Mouse (Mus musculus) stomach, embryonic 16.5 days (tissue): ENCODE measurements around the gene Lrfn3. TPM values are rescaled to one million over a fixed set of nuclear protein-coding genes. Genes with fewer than 3 reads are reported as not detected.
A peak's percentile ranks its signal among the peaks of the same experiment; 100 is the strongest.

Experiments
- ATAC-seq: fragments of 200-750 bp; cut with Nextera tagmentation; 2 replicates; pipeline ENCODE4 v1.8.0; 2017; ENCODE audit warnings: moderate number of reproducible peaks, moderate TSS enrichment; ENCODE audit not compliant: insufficient read depth, low FRiP score
- H3K27ac ChIP-seq: fragments of 300-500 bp; sonication (generic); 2 replicates; pipeline ENCODE4 v1.5.1; 2014; ENCODE audit warnings: low read length
- H3K27me3 ChIP-seq: fragments of 300-500 bp; sonication (generic); 2 replicates; pipeline ENCODE4 v1.6.1; 2014; ENCODE audit warnings: low read length, control low read depth, mixed read lengths; ENCODE audit not compliant: control insufficient read depth, insufficient read depth
- H3K36me3 ChIP-seq: fragments of 300-500 bp; sonication (generic); 2 replicates; pipeline ENCODE4 v1.6.1; 2014; ENCODE audit warnings: low read length; ENCODE audit not compliant: control insufficient read depth, insufficient read depth
- H3K4me1 ChIP-seq: fragments of 300-500 bp; sonication (generic); 2 replicates; pipeline ENCODE4 v1.6.1; 2014; ENCODE audit warnings: low read length, control low read depth, mixed read lengths; ENCODE audit not compliant: control insufficient read depth, insufficient read depth
- H3K4me2 ChIP-seq: fragments of 300-500 bp; sonication (generic); 2 replicates; pipeline ENCODE4 v1.6.1; 2014; ENCODE audit warnings: low read depth, low read length, mixed read lengths
- H3K4me3 ChIP-seq: fragments of 300-500 bp; sonication (generic); replicated peaks from 2 replicates; pipeline ENCODE4 v1.5.1; 2014; ENCODE audit warnings: mild to moderate bottlenecking, low read length
- H3K9ac ChIP-seq: fragments of 300-500 bp; sonication (generic); 2 replicates; pipeline ENCODE4 v1.6.1; 2014; ENCODE audit warnings: low read length
- H3K9me3 ChIP-seq: fragments of 300-500 bp; sonication (generic); replicated peaks from 2 replicates; pipeline ENCODE4 v1.6.1; 2016; ENCODE audit warnings: low read length, control low read depth; ENCODE audit not compliant: control insufficient read depth
- WGBS: fragments of 180-500 bp; shearing (Covaris S2); extraction: QIAGEN DNeasy Blood & Tissue Kit; methylation state at CpG from one replicate; pipeline ENCODE4 v1.1.7; 2014; 5-methylcytosine and 5-hydroxymethylcytosine counted together
- polyA plus RNA-seq: library from polyadenylated mRNA; unstranded; fragments of >200 nt; fragmentation: Nextera tagmentation; extraction: Ambion mirVana; gene quantifications from 2 replicates; pipeline ENCODE4 v1.2.1, GENCODE M21; 2015

The Lrfn3 gene
- polyA plus RNA-seq, 1 experiment from 2014 or later: 4.0 TPM

DNA sequence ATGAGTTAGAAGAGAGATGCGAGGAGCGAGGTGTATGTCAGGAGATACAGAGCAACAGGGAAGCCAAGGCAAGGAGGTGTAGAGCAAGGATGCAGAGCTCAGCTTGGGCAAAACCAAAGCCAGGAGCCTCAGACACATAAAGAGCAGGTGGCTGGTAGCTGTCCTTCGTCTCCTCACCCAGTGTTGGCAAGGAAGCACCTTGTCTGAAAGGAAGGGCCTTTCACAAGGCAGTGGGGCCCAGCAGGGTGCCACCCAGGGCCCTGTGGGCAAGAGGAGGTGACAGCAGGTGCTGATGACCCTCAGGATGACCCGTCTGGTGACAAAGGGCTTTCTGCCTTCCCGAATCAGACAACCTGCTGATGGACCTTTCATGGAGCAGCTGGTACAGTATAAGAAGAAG is 28.0 kb downstream of the Lrfn3 start:
- Histone ChIP-seq H3K36me3 (no peaks in the 10 kb centered on the region), H3K27me3 (peaks cover 8% of the 10 kb centered on the region), H3K4me3 (no peak overlapping the region), H3K27ac (no peak overlapping the region), H3K4me1 (peaks cover 10% of the 10 kb centered on the region), H3K9ac (no peak overlapping the region), H3K9me3 (no peaks in the 10 kb centered on the region), H3K4me2 (no peak overlapping the region)
- WGBS: 65% methylated on average over 5 of the region's 5 CpGs
- ATAC-seq: no peak

DNA sequence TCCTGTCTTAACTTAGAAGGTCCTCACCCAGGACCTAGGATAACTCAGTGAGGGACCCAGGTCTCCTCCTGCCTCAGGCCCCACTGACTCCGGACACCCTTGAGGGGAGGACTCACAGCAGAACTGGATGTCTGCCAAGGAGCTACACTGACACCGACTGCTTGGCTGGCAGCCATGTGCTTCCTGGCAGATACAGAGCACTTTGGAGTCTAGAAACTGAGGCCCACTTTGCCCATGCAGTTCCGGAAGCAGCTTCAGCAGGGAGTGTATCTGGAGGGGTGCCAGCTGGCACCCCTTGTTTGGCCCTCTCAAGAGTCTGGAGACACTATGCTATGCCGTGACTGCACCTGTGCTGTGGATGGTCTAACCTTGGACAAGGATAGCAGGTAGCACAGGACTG is 29.1 kb downstream of the Lrfn3 start:
- no peak overlapping the region for H3K4me3 ChIP-seq
- H3K36me3 ChIP-seq: no peaks in the 10 kb centered on the region
- no peaks in the 10 kb centered on the region for H3K9me3 ChIP-seq
- H3K9ac ChIP-seq: no peak overlapping the region
- H3K27ac ChIP-seq: no peak overlapping the region
- H3K4me1 ChIP-seq: peaks cover 10% of the 10 kb centered on the region
- 17% methylated on average over 4 of the region's 4 CpGs for WGBS
- H3K27me3 ChIP-seq: peaks cover 8% of the 10 kb centered on the region
- ATAC-seq: peak; percentile 55
- H3K4me2 ChIP-seq: no peak overlapping the region

DNA sequence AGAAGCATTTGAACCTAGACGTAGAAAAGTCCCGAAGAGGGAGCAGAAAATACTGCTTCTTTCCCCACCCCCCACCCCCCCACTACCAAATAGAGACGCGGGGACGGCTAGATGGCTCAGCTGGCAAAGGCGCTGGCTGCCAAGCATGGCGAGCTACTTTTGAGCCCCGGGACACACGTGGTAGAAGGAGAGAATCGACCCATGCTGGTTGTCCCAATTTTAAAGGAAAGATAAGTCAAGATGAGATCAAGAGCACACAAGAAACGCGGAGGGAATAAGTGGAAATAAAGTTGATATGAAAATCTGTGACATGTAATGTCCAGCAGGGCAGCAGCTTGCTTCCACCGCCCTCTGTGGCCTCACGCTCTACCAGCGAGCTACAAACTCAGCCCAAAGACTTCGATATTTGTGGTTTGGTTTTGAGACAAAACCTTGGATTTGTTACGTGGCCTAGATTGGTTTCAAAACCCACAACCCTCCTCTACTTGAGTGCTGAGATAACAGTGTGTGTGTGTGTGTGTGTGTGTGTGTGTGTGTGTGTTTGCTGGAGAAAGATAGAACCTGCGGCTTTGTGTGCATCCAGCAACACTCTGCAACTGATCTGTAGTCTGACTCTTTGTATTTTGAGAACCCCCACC is 29.8 kb downstream of the Lrfn3 start:
- Histone ChIP-seq H3K36me3 (no peaks in the 10 kb centered on the region), H3K9me3 (no peaks in the 10 kb centered on the region), H3K27ac (no peak overlapping the region), H3K27me3 (peaks cover 8% of the 10 kb centered on the region), H3K4me2 (no peak overlapping the region), H3K4me3 (no peak overlapping the region), H3K9ac (no peak overlapping the region), H3K4me1 (peaks cover 10% of the 10 kb centered on the region)
- WGBS: 62% methylated on average over 18 of the region's 18 CpGs
- no peak for ATAC-seq

DNA sequence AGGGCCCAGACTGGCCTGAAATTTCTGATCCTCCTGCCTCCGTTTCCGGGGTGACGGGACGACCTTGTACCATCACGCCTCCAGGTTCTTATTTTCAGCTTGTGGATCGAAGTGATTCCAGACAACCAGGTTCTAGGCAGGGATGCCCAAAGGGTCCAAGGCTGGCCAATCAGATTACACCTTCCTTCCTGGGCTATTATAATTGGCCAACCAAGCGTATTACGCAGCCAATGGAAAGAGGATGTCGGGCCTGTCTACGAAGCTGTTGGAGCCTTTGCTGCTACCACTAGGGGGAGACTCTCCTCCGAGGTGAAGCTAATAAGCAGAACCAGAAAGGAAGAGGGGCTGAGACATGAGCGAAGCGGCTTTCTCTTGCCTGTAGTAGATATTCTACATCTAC is 30.7 kb downstream of the Lrfn3 start:
- peak; percentile 65 for ATAC-seq
- H3K27me3 ChIP-seq: peaks cover 8% of the 10 kb centered on the region
- H3K4me2 ChIP-seq: peak overlapping the region; percentile 27; the same call in 1 of the 2 replicates

DNA sequence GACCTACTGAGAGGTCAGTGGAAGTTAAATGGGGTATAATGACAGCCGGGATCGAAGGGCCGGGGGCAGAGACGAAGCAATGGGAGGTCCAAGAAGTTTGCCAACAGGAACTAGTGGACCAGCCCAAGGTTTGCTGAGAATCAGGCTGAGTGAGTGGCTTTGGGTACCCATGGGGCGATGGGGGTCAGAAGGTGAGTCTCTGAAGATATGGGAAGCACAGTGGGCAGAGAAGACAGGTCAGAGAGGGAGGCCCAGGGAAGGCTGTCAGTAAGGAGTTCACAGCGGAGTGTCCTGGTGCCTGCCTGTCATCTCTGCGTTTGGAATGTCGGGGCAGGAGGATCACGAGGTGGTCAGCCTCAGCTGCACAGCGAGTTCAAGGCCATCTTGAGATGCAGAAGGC is 34.2 kb downstream of the Lrfn3 start:
- no peak overlapping the region for H3K9ac ChIP-seq
- H3K36me3 ChIP-seq: no peaks in the 10 kb centered on the region
- 54% methylated on average over 10 of the region's 10 CpGs for WGBS
- peaks cover 3% of the 10 kb centered on the region; the same call in 1 of the 2 replicates for H3K4me1 ChIP-seq
- no peak overlapping the region for H3K4me2 ChIP-seq
- H3K27me3 ChIP-seq: no peaks in the 10 kb centered on the region
- H3K27ac ChIP-seq: no peak overlapping the region
- no peak overlapping the region for H3K4me3 ChIP-seq
- ATAC-seq: no peak
- H3K9me3 ChIP-seq: no peaks in the 10 kb centered on the region

More for the DNA sequence above, 30.7 kb downstream of the Lrfn3 start:
- H3K9me3 ChIP-seq: no peaks in the 10 kb centered on the region
- H3K4me1 ChIP-seq: peaks cover 10% of the 10 kb centered on the region
- H3K36me3 ChIP-seq: no peaks in the 10 kb centered on the region
- 7% methylated on average over 13 of the region's 13 CpGs for WGBS
- H3K4me3 ChIP-seq: no peak overlapping the region
- H3K9ac ChIP-seq: no peak overlapping the region
- no peak overlapping the region for H3K27ac ChIP-seq

DNA sequence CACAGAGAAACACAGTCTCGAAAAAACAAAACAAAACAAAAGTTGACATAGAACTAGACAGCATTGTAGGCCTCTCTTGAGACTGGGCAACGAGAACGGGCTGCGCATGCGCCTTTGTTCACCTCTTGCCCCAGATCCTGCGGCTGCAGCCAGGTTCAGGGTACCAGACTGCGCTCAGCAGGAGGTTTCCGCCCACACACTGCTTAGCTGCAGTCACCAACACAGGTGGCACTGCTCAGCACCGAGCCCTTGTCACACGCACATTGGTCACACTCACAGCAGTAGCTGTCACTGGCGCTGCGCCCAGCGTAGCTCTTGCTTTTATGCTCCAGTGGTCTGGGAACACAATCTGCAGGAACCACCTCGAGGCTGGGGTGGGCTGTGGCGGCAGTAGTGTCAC is 35.4 kb downstream of the Lrfn3 start:
- no peak overlapping the region for H3K4me3 ChIP-seq
- no peak overlapping the region for H3K27ac ChIP-seq
- no peak for ATAC-seq
- no peak overlapping the region for H3K4me2 ChIP-seq
- no peaks in the 10 kb centered on the region for H3K4me1 ChIP-seq
- 55% methylated on average over 15 of the region's 15 CpGs for WGBS
- H3K9me3 ChIP-seq: no peaks in the 10 kb centered on the region
- no peak overlapping the region for H3K9ac ChIP-seq
- no peaks in the 10 kb centered on the region for H3K27me3 ChIP-seq
- H3K36me3 ChIP-seq: no peaks in the 10 kb centered on the region

DNA sequence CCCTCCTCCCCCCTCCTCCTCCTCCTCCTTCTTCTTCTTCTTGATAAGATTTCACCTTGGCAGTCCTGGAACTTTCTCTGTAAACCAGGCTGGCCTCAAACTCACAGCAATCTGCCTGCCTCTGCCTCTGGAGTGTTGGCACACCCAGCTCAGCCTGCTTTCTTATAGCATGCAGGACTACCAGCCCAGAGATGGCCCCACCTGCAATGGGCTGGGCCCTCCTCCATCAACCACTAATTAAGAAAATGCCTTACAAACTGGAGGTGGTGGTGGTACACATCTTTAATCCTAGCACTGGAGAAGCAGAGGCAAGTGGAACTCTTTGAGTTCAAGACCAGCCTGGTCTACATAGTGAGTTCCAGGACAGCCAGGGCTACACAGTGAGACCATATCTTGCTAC is 36.1 kb downstream of the Lrfn3 start:
- H3K4me3 ChIP-seq: no peak overlapping the region
- ATAC-seq: no peak

DNA sequence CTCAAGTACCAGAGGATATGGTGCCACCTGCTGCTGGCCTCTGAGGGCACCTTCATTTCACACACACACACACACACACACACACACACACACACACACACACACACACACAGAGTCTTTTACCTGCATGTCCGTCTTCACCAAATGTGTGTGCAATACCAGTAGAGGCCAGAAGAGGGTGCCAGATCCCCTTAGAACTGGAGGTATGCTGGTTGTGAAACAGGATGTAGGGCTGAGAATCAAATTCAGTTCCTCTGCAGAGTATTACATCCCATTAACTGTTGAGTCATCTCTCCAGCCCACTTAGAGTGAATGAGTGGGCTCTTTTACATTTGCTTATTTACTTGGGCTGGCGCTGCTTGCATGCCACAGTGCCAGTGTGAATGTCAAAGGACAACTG is 37.2 kb downstream of the Lrfn3 start:
- Histone ChIP-seq H3K4me2 (no peak overlapping the region), H3K27ac (no peak overlapping the region), H3K9me3 (no peaks in the 10 kb centered on the region), H3K4me3 (no peak overlapping the region), H3K36me3 (no peaks in the 10 kb centered on the region), H3K4me1 (peaks cover 8% of the 10 kb centered on the region; the same call in 1 of the 2 replicates), H3K27me3 (no peaks in the 10 kb centered on the region), H3K9ac (no peak overlapping the region)
- WGBS: 40% methylated on average over 2 of the region's 2 CpGs
- ATAC-seq: no peak

More for the DNA sequence above, 36.1 kb downstream of the Lrfn3 start:
- Histone ChIP-seq H3K4me1 (peaks cover under 1% of the 10 kb centered on the region; the same call in 1 of the 2 replicates), H3K36me3 (no peaks in the 10 kb centered on the region), H3K27ac (no peak overlapping the region), H3K4me2 (no peak overlapping the region), H3K9me3 (no peaks in the 10 kb centered on the region), H3K27me3 (no peaks in the 10 kb centered on the region), H3K9ac (no peak overlapping the region)

DNA sequence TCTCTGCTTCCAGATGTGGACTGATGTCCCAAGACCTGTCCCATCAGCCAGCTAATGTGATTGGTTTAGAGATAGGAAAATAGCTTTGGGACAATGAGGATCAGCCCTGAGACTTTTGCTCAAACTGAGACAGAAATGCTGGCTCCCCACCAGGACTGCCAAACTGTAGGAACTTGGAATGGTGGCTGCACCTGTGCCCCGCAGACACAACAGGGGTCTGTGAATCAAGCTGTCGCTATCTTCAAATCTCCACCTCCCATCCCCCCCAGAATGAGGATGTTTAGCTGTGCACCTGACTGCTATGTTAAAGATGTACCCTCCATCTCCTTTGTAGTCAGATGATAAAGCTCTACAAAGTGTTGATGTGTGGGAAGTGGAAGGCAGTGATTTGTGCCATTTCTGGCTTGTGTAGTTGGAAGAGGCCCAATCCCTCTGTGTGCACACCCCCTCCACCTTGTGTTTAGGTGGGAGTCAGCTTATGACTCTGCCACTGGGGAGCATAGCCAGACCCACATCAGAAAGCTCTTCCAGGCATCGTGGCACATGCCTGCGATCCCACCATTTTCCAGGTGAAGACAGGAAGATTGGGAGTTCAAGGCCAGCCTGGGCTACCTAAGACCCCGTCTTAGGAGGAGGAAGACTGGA is 38.1 kb downstream of the Lrfn3 start:
- 85% methylated on average over 5 of the region's 5 CpGs for WGBS
- Histone ChIP-seq H3K27ac (no peak overlapping the region), H3K9me3 (no peaks in the 10 kb centered on the region), H3K27me3 (no peaks in the 10 kb centered on the region), H3K9ac (no peak overlapping the region), H3K4me1 (peaks cover 8% of the 10 kb centered on the region; the same call in 1 of the 2 replicates), H3K4me3 (no peak overlapping the region), H3K36me3 (no peaks in the 10 kb centered on the region), H3K4me2 (no peak overlapping the region)
- ATAC-seq: no peak
